Mouse (Mus musculus): ENCODE results near the gene Pogz. TPM values are rescaled to one million over a fixed set of nuclear protein-coding genes. Genes with fewer than 3 reads are reported as not detected.

Gene Pogz
- polyA plus RNA-seq, 1 experiment from 2014 or later, result 21.5 TPM

DNA sequence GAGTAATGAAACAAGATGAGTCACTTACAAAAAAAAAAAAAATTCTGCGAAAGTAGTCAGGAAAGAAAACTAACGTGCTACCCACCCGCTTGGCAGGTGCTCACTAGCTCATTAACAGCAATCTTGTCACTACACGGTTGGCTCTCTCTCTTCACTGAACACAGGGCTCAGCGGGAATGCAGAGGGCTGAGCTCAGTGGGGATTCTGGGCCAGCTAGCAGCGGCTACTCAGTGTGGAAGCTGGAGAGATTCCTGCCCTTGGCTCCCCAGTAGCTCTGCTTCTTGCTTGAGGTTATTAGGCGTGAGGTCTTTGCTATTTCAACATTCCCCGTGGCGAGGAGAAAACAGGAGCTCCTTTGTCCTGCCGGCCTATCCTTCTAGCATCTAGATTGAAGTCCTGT is 33.2 kb upstream of the Pogz start:
- H3K4me2 ChIP-seq (ENCODE audit: low read depth, low read length), result no peak overlapping the region

GRCm38 (mm10) chr3:94804976-94805375 is 32.4 kb upstream of the Pogz start:
- no peak for DNase-seq (ENCODE audit: low spot score)
- no peak overlapping the region for H3K4me2 ChIP-seq (ENCODE audit: low read depth, low read length)
- WGBS, result 74% methylated on average over 4 of the region's 4 CpGs

More for the DNA sequence above, 33.2 kb upstream of the Pogz start:
- WGBS, result 3% methylated on average over 10 of the region's 10 CpGs
- Histone ChIP-seq H3K27me3 (ENCODE audit: control insufficient read depth, insufficient read depth, low read length) (no peaks in the 10 kb centered on the region), H3K4me1 (ENCODE audit: control insufficient read depth, insufficient read depth, low read length) (no peaks in the 10 kb centered on the region), H3K9me3 (replicated peaks; ENCODE audit: control insufficient read depth, low read length) (no peaks in the 10 kb centered on the region), H3K27ac (replicated peaks; ENCODE audit: low read depth, low read length) (no peak overlapping the region), H3K9ac (replicated peaks; ENCODE audit: low read length) (no peak overlapping the region), H3K36me3 (replicated peaks; ENCODE audit: control insufficient read depth, insufficient read depth, low read depth, low read length) (no peaks in the 10 kb centered on the region), H3K4me3 (ENCODE audit: low read depth, low read length) (no peak overlapping the region)
- DNase-seq (ENCODE audit: low spot score) (peak; percentile 9), ATAC-seq (replicated peaks; ENCODE audit: insufficient number of reproducible peaks, low FRiP score, low TSS enrichment, low read depth) (no peak)

GRCm38 (mm10) chr3:94808296-94808695 is 29.1 kb upstream of the Pogz start:
- Histone ChIP-seq H3K4me1 (ENCODE audit: control insufficient read depth, insufficient read depth, low read length) (no peaks in the 10 kb centered on the region), H3K9ac (replicated peaks; ENCODE audit: low read length) (no peak overlapping the region), H3K4me2 (ENCODE audit: low read depth, low read length) (no peak overlapping the region), H3K9me3 (replicated peaks; ENCODE audit: control insufficient read depth, low read length) (no peaks in the 10 kb centered on the region), H3K27me3 (ENCODE audit: control insufficient read depth, insufficient read depth, low read length) (no peaks in the 10 kb centered on the region), H3K36me3 (replicated peaks; ENCODE audit: control insufficient read depth, insufficient read depth, low read depth, low read length) (no peaks in the 10 kb centered on the region), H3K27ac (replicated peaks; ENCODE audit: low read depth, low read length) (no peak overlapping the region), H3K4me3 (ENCODE audit: low read depth, low read length) (no peak overlapping the region)
- 88% methylated on average over 1 of the region's 1 CpGs for WGBS
- ATAC-seq (replicated peaks; ENCODE audit: insufficient number of reproducible peaks, low FRiP score, low TSS enrichment, low read depth) (no peak), DNase-seq (ENCODE audit: low spot score) (no peak)

More at GRCm38 (mm10) chr3:94804976-94805375, 32.4 kb upstream of the Pogz start:
- no peaks in the 10 kb centered on the region for H3K27me3 ChIP-seq (ENCODE audit: control insufficient read depth, insufficient read depth, low read length)
- no peak overlapping the region for H3K4me3 ChIP-seq (ENCODE audit: low read depth, low read length)
- no peaks in the 10 kb centered on the region for H3K9me3 ChIP-seq (replicated peaks; ENCODE audit: control insufficient read depth, low read length)
- no peaks in the 10 kb centered on the region for H3K36me3 ChIP-seq (replicated peaks; ENCODE audit: control insufficient read depth, insufficient read depth, low read depth, low read length)
- no peak overlapping the region for H3K9ac ChIP-seq (replicated peaks; ENCODE audit: low read length)
- no peak overlapping the region for H3K27ac ChIP-seq (replicated peaks; ENCODE audit: low read depth, low read length)
- H3K4me1 ChIP-seq (ENCODE audit: control insufficient read depth, insufficient read depth, low read length), result no peaks in the 10 kb centered on the region
- no peak for ATAC-seq (replicated peaks; ENCODE audit: insufficient number of reproducible peaks, low FRiP score, low TSS enrichment, low read depth)

DNA sequence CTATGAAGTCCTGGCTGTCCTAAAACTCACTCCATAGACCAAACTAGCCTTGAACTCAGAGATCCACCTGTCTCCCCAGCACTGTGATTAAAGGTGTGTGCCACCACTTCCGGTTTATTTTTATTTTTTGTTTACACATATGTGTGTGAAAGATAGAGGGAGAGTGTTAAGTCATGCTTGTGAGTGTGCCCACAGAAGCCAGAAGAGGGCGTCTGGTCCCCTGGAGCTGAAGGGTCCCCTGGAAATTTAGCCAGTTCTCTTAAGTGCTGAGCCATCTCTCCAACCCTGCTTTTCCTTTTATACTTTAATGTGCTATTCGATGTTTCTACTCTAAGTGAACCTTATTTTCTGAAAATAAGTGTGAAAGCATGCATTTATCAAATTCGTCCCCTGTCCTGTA is 25.7 kb upstream of the Pogz start:
- H3K4me2 ChIP-seq (ENCODE audit: low read depth, low read length), result no peak overlapping the region
- DNase-seq (ENCODE audit: low spot score) (peak; percentile 44), ATAC-seq (replicated peaks; ENCODE audit: insufficient number of reproducible peaks, low FRiP score, low TSS enrichment, low read depth) (no peak)
- H3K9ac ChIP-seq (replicated peaks; ENCODE audit: low read length), result no peak overlapping the region; the same call in 1 of the 2 replicates
- no peak overlapping the region for H3K27ac ChIP-seq (replicated peaks; ENCODE audit: low read depth, low read length)
- no peak overlapping the region for H3K4me3 ChIP-seq (ENCODE audit: low read depth, low read length)
- H3K36me3 ChIP-seq (replicated peaks; ENCODE audit: control insufficient read depth, insufficient read depth, low read depth, low read length), result no peaks in the 10 kb centered on the region
- no peaks in the 10 kb centered on the region for H3K4me1 ChIP-seq (ENCODE audit: control insufficient read depth, insufficient read depth, low read length)
- H3K27me3 ChIP-seq (ENCODE audit: control insufficient read depth, insufficient read depth, low read length), result no peaks in the 10 kb centered on the region
- H3K9me3 ChIP-seq (replicated peaks; ENCODE audit: control insufficient read depth, low read length), result no peaks in the 10 kb centered on the region
- 17% methylated on average over 4 of the region's 4 CpGs for WGBS

DNA sequence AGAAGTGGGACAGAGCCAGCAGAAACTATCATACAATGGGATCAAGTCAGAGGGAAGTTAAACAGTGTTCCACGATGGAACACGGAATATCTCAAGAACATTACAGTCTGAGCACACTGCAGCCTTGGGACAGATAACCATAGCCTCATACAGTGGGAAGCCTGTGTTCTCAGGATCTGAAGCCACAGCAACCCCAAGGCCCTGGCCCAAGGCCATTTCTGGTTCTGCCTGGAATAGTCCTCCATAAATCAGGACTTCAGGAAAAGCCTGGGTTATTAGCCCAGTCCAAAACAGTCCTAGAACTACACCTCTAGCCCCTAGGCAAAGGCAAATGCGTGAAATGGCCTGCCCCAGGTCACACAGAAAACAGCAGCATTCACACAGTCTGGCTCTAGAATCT is 23.7 kb upstream of the Pogz start:
- Histone ChIP-seq H3K9me3 (replicated peaks; ENCODE audit: control insufficient read depth, low read length) (no peaks in the 10 kb centered on the region), H3K36me3 (replicated peaks; ENCODE audit: control insufficient read depth, insufficient read depth, low read depth, low read length) (no peaks in the 10 kb centered on the region), H3K9ac (replicated peaks; ENCODE audit: low read length) (no peak overlapping the region), H3K4me2 (ENCODE audit: low read depth, low read length) (no peak overlapping the region), H3K4me3 (ENCODE audit: low read depth, low read length) (no peak overlapping the region), H3K27me3 (ENCODE audit: control insufficient read depth, insufficient read depth, low read length) (no peaks in the 10 kb centered on the region), H3K4me1 (ENCODE audit: control insufficient read depth, insufficient read depth, low read length) (no peaks in the 10 kb centered on the region), H3K27ac (replicated peaks; ENCODE audit: low read depth, low read length) (no peak overlapping the region)
- 95% methylated on average over 3 of the region's 3 CpGs for WGBS
- ATAC-seq (replicated peaks; ENCODE audit: insufficient number of reproducible peaks, low FRiP score, low TSS enrichment, low read depth) (no peak), DNase-seq (ENCODE audit: low spot score) (no peak)

DNA sequence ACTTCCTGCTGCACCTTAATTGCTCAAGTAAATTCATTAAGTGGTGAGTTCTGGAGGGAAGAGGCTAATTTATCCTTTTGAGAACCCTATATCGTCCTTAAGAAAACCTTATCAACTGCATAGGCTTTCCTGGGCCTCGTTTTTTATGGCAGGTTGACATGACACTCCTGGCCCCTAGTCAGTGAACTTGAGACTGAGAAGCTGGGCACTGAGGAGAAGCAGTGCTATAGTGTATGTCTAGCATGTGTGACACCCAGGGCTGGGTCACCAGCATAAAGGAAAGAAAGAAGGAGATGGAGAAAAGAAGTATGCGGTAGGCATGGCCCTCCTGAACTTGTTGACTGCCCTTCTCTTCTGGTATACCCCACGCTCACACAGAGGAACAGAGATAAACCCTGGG is 23.3 kb upstream of the Pogz start:
- Histone ChIP-seq H3K27ac (replicated peaks; ENCODE audit: low read depth, low read length) (no peak overlapping the region), H3K4me2 (ENCODE audit: low read depth, low read length) (no peak overlapping the region), H3K9me3 (replicated peaks; ENCODE audit: control insufficient read depth, low read length) (no peaks in the 10 kb centered on the region), H3K27me3 (ENCODE audit: control insufficient read depth, insufficient read depth, low read length) (no peaks in the 10 kb centered on the region), H3K4me3 (ENCODE audit: low read depth, low read length) (no peak overlapping the region), H3K36me3 (replicated peaks; ENCODE audit: control insufficient read depth, insufficient read depth, low read depth, low read length) (no peaks in the 10 kb centered on the region), H3K9ac (replicated peaks; ENCODE audit: low read length) (no peak overlapping the region), H3K4me1 (ENCODE audit: control insufficient read depth, insufficient read depth, low read length) (no peaks in the 10 kb centered on the region)
- no peak for ATAC-seq (replicated peaks; ENCODE audit: insufficient number of reproducible peaks, low FRiP score, low TSS enrichment, low read depth)
- no peak for DNase-seq (ENCODE audit: low spot score)
- WGBS, result 86% methylated on average over 4 of the region's 4 CpGs

DNA sequence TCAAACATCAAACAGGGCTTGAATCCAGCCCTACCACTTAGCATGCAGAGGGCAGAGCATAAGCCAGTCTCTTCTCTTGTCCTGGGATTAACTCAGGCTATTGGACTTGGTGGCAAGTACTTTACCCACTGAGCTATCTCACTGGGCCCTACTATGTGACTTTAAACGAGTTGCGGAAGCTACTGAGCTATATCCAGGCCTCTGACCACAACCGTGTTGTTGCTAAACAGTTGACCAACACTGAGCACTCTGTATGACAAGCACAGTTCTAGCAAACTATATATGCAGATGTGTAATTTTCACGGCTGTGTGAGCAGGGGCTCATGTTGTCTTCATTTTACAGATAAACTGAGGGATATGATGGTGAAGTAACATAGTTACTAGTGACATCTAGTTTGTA is 22.7 kb upstream of the Pogz start:
- H3K27me3 ChIP-seq (ENCODE audit: control insufficient read depth, insufficient read depth, low read length), result no peaks in the 10 kb centered on the region
- no peak overlapping the region for H3K4me2 ChIP-seq (ENCODE audit: low read depth, low read length)
- H3K4me1 ChIP-seq (ENCODE audit: control insufficient read depth, insufficient read depth, low read length), result no peaks in the 10 kb centered on the region
- no peaks in the 10 kb centered on the region for H3K36me3 ChIP-seq (replicated peaks; ENCODE audit: control insufficient read depth, insufficient read depth, low read depth, low read length)
- no peak overlapping the region for H3K4me3 ChIP-seq (ENCODE audit: low read depth, low read length)
- DNase-seq (ENCODE audit: low spot score), result no peak
- no peak overlapping the region for H3K9ac ChIP-seq (replicated peaks; ENCODE audit: low read length)
- H3K27ac ChIP-seq (replicated peaks; ENCODE audit: low read depth, low read length), result no peak overlapping the region
- no peak for ATAC-seq (replicated peaks; ENCODE audit: insufficient number of reproducible peaks, low FRiP score, low TSS enrichment, low read depth)
- WGBS, result 79% methylated on average over 4 of the region's 4 CpGs
- H3K9me3 ChIP-seq (replicated peaks; ENCODE audit: control insufficient read depth, low read length), result no peaks in the 10 kb centered on the region

- Histone ChIP-seq H3K4me3 (ENCODE audit: low read depth, low read length) (no peak overlapping the region), H3K27me3 (ENCODE audit: control insufficient read depth, insufficient read depth, low read length) (no peaks in the 10 kb centered on the region), H3K36me3 (replicated peaks; ENCODE audit: control insufficient read depth, insufficient read depth, low read depth, low read length) (no peaks in the 10 kb centered on the region), H3K9ac (replicated peaks; ENCODE audit: low read length) (no peak overlapping the region), H3K4me2 (ENCODE audit: low read depth, low read length) (no peak overlapping the region), H3K27ac (replicated peaks; ENCODE audit: low read depth, low read length) (no peak overlapping the region), H3K9me3 (replicated peaks; ENCODE audit: control insufficient read depth, low read length) (no peaks in the 10 kb centered on the region), H3K4me1 (ENCODE audit: control insufficient read depth, insufficient read depth, low read length) (no peaks in the 10 kb centered on the region)
- ATAC-seq (replicated peaks; ENCODE audit: insufficient number of reproducible peaks, low FRiP score, low TSS enrichment, low read depth), result no peak
- DNase-seq (ENCODE audit: low spot score), result no peak
These were observed 21.8 kb upstream of the Pogz start for GRCm38 (mm10) chr3:94815603-94816002.
